Mouse (Mus musculus): Measurements from ENCODE around the gene Kpna4.

GRCm38 (mm10) chr3:69168724-69169123 lies 41.8 kb upstream of the Kpna4 start:
- no peak for TF ChIP-seq CTCF (IDR thresholded peaks at IDR 0.05; ENCODE audit: low read depth, low read length)
- no peak for TF ChIP-seq GATA1 (IDR thresholded peaks at IDR 0.05; ENCODE audit: borderline replicate concordance, low read length)

Measured in G1E (cell line).